Mouse (Mus musculus) midbrain, embryonic 14.5 days (tissue): ENCODE results near the gene Nup50. TPM values are rescaled to one million over a fixed set of nuclear protein-coding genes. Genes with fewer than 3 reads are reported as not detected.
A peak's percentile ranks its signal among the peaks of the same experiment; 100 is the strongest.

Source experiments
- ATAC-seq: fragments of 200-750 bp; cut with Nextera tagmentation; 2 replicates; pipeline ENCODE4 v1.8.0; 2017; ENCODE audit warnings: moderate number of reproducible peaks, moderate library complexity; ENCODE audit not compliant: low FRiP score, low TSS enrichment
- DNase-seq: peaks from one replicate; pipeline ENCODE4 v3.0.0-alpha.2; 2015
- H3K27ac ChIP-seq: fragments of 300-500 bp; sonication (generic); replicated peaks from 2 replicates; pipeline ENCODE4 v1.5.1; 2014; ENCODE audit warnings: mild to moderate bottlenecking, low read depth, low read length, moderate library complexity
- H3K27me3 ChIP-seq: fragments of 300-500 bp; sonication (generic); 2 replicates; pipeline ENCODE4 v1.6.1; 2014; ENCODE audit warnings: low read length, control low read depth, mixed read lengths; ENCODE audit not compliant: control insufficient read depth, insufficient read depth
- H3K36me3 ChIP-seq: fragments of 300-500 bp; sonication (generic); 2 replicates; pipeline ENCODE4 v1.6.1; 2014; ENCODE audit warnings: low read length, control low read depth; ENCODE audit not compliant: control insufficient read depth, insufficient read depth
- H3K4me1 ChIP-seq: fragments of 300-500 bp; sonication (generic); 2 replicates; pipeline ENCODE4 v1.6.1; 2014; ENCODE audit warnings: mild to moderate bottlenecking, antibody characterized with exemption, low read length, control low read depth; ENCODE audit not compliant: control insufficient read depth, insufficient read depth
- H3K4me2 ChIP-seq: fragments of 300-500 bp; sonication (generic); 2 replicates; pipeline ENCODE4 v1.6.1; 2014; ENCODE audit warnings: mild to moderate bottlenecking, low read length, moderate library complexity
- H3K4me3 ChIP-seq: fragments of 300-500 bp; sonication (generic); replicated peaks from 2 replicates; pipeline ENCODE4 v1.5.1; 2014; ENCODE audit warnings: low read depth, low read length
- H3K9ac ChIP-seq: fragments of 300-500 bp; sonication (generic); replicated peaks from 2 replicates; pipeline ENCODE4 v1.6.1; 2014; ENCODE audit warnings: mild to moderate bottlenecking, low read length, moderate library complexity
- H3K9me3 ChIP-seq: fragments of 300-500 bp; sonication (generic); 2 replicates; pipeline ENCODE4 v1.6.1; 2016; ENCODE audit warnings: low read length, control low read depth, mixed read lengths; ENCODE audit not compliant: control insufficient read depth
- WGBS: fragments of 180-500 bp; shearing (Covaris S2); extraction: QIAGEN DNeasy Blood & Tissue Kit; methylation state at CpG from one replicate; pipeline ENCODE4 v1.1.7; 2014; 5-methylcytosine and 5-hydroxymethylcytosine counted together
- microRNA-seq: library from miRNA; unstranded; fragments of <30 nt; microRNA quantifications from one replicate; pipeline ENCODE4, GENCODE M21; 2016
- polyA plus RNA-seq: library from polyadenylated mRNA; unstranded; fragments of >200 nt; fragmentation: Nextera tagmentation; extraction: Ambion mirVana; gene quantifications from 2 replicates; pipeline ENCODE4 v1.2.1, GENCODE M21; 2014

Nup50 gene
- polyA plus RNA-seq, 1 experiment from 2014 or later: 28.7 TPM

- Histone ChIP-seq H3K36me3 (no peaks in the 10 kb centered on the region), H3K9me3 (no peaks in the 10 kb centered on the region), H3K9ac (peak within 1 kb of the TSS; percentile 95), H3K4me2 (peak within 1 kb of the TSS; percentile 60), H3K27ac (peak within 1 kb of the TSS; percentile 79), H3K27me3 (no peaks in the 10 kb centered on the region), H3K4me3 (peak within 1 kb of the TSS; percentile 77), H3K4me1 (peaks cover 40% of the 10 kb centered on the region)
- peak; percentile 91 for ATAC-seq
- WGBS: 3% methylated on average over 43 of the region's 59 CpGs
- peak; percentile 96 for DNase-seq
Observed at GRCm38 (mm10) chr15:84987874-84988825, 64.9 kb downstream of the Nup50 start, which contains the start of gene 5031439G07Rik. 5031439G07Rik (minus strand) TSS chr15:84988551.

- no peak overlapping the region for H3K4me2 ChIP-seq
- 64% methylated on average over 3 of the region's 3 CpGs for WGBS
- DNase-seq: no peak
- H3K9ac ChIP-seq: no peak overlapping the region
- no peak for ATAC-seq
- no peaks in the 10 kb centered on the region for H3K9me3 ChIP-seq
- H3K4me3 ChIP-seq: no peak overlapping the region
- peaks cover 33% of the 10 kb centered on the region for H3K4me1 ChIP-seq
- no peaks in the 10 kb centered on the region for H3K27me3 ChIP-seq
- H3K36me3 ChIP-seq: no peaks in the 10 kb centered on the region
- no peak overlapping the region for H3K27ac ChIP-seq
Observed at GRCm38 (mm10) chr15:84989098-84989497, 65.9 kb downstream of the Nup50 start.

GRCm38 (mm10) chr15:84989771-84990170 is 66.6 kb downstream of the Nup50 start:
- ATAC-seq (no peak), DNase-seq (peak; percentile 43)
- H3K27me3 ChIP-seq: no peaks in the 10 kb centered on the region
- H3K4me3 ChIP-seq: no peak overlapping the region
- WGBS: 22% methylated on average over 7 of the region's 7 CpGs
- no peaks in the 10 kb centered on the region for H3K9me3 ChIP-seq
- H3K36me3 ChIP-seq: no peaks in the 10 kb centered on the region
- H3K27ac ChIP-seq: no peak overlapping the region
- no peak overlapping the region for H3K9ac ChIP-seq
- H3K4me1 ChIP-seq: peaks cover 33% of the 10 kb centered on the region
- H3K4me2 ChIP-seq: no peak overlapping the region

Small RNA genes lying within 50 kb of the gene (microRNA-seq; reads per million reads assigned to microRNA genes)
- gene Mir1249: 69.7 reads per million, percentile 51 among the genes with 10 or more reads in this experiment

Other genes starting within 250 kb of the Nup50 start
- gene Arhgap8, start 203.4 kb upstream of the Nup50 start, polyA plus RNA-seq: 0.46 TPM in 1 of 2 replicates, not detected in the other
- gene Phf21b, start 67.4 kb upstream of the Nup50 start, polyA plus RNA-seq: 21.7 and 27.4 TPM in 2 replicates
- gene Gm29666, start 3.4 kb upstream of the Nup50 start, polyA plus RNA-seq: 0.46 and 0.51 TPM in 2 replicates
- gene 5031439G07Rik, start 65.1 kb downstream of the Nup50 start, polyA plus RNA-seq: 22.0 and 23.2 TPM in 2 replicates
- gene Upk3a, start 93.7 kb downstream of the Nup50 start, polyA plus RNA-seq: 0.33 and 0.40 TPM in 2 replicates
- gene Fam118a, start 105.5 kb downstream of the Nup50 start, polyA plus RNA-seq: 24.1 and 28.0 TPM in 2 replicates
- gene Smc1b, start 208.6 kb downstream of the Nup50 start, polyA plus RNA-seq: 0.12 and 0.55 TPM in 2 replicates
- 0.63 and 1.3 TPM in 2 replicates for gene Ribc2, start 208.7 kb downstream of the Nup50 start, polyA plus RNA-seq